Mouse (Mus musculus) olfactory bulb, adult 2 months (tissue): ENCODE results near the gene Fign.

Source experiments
- CTCF ChIP-seq: fragments of 200-500 bp; IDR thresholded peaks from 2 replicates; pipeline ENCODE4 v1.5.1; 2012; ENCODE audit warnings: low read depth, mild to moderate bottlenecking, low read length, moderate library complexity; ENCODE audit not compliant: insufficient read depth
- POLR2A ChIP-seq: fragments of 200-500 bp; IDR thresholded peaks from 2 replicates; pipeline ENCODE4 v1.6.1; 2012; ENCODE audit warnings: mild to moderate bottlenecking, low read depth, low read length, moderate library complexity; ENCODE audit not compliant: insufficient read depth

DNA sequence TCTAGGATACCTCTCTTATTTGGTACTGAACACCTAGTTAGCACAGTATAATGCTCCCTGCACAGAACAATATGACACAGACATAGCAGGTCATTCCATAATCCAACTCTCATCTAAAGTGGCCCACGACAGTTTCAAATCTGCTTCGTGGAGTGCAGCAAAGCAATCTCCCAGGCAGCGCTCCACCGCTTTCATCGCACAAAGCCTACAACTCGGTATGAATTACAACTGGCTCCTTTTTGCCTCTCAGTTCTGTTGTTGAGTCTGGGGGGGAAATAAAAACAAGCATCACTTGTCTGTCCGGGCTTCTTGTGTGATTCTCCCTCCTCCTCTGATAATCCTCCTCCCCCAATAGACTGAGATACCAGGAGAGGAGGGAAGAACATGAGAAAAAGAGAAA lies 116.4 kb downstream of the Fign start:
- TF ChIP-seq POLR2A (no peak), CTCF (no peak)
